In the genomic region with DNA sequence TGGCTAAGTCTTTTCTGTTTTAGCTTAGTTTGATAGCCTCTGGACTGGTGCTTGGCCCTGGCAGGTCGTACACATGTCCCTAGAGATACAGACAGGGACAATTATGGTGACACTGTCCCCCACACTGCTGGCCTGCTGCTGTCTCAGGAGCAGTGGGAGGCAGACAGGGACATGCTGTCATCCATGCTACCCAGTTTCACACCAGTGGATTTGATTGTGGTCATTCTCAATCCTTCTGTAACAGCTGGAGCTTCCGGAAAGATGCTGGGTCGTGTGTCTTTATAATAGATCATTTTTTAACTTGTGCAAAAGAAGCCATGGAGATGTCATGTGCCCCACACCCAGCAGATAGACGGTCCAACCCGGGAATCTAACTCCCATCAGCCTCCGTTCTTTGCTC, we compare ENCODE assay signal across 26 mouse cellular contexts. TPM values are rescaled to one million over a fixed set of nuclear protein-coding genes. Genes with fewer than 3 reads are reported as not detected.
A peak's percentile ranks its signal among the peaks of the same experiment; 100 is the strongest.
DNase-seq lines count a peak whose midpoint lies in the region; ATAC-seq and TF ChIP-seq lines count a peak whose summit lies in the region.
"Had no signal": no experiment of that assay in that cellular context is flagged by ENCODE, and none has a peak within 500 bp of the region (broad histone marks: within the 10 kb centered on the region; RNA-seq: fewer than 3 reads in every experiment).

No protein-coding gene starts in this region.

- no peak overlapping the region for H3K9ac ChIP-seq in midbrain, embryonic 11.5 days (ENCODE audit: low read length)
- H3K9ac ChIP-seq in forebrain, embryonic 13.5 days: no peak overlapping the region
- H3K9ac ChIP-seq: forebrain, postnatal 0 days; heart, embryonic 15.5 days; hindbrain, embryonic 13.5 days; intestine, embryonic 15.5 days had no signal

- H3K4me2 ChIP-seq in midbrain, embryonic 11.5 days: no peak overlapping the region
- H3K4me2 ChIP-seq in myocyte (ENCODE audit: low read depth): no peak overlapping the region
- H3K4me2 ChIP-seq in forebrain, embryonic 13.5 days: no peak overlapping the region
- H3K4me2 ChIP-seq: heart, embryonic 11.5 days; heart, embryonic 15.5 days; hindbrain, embryonic 13.5 days; intestine, embryonic 15.5 days had no signal

- peaks cover 54% of the 10 kb centered on the region for H3K79me2 ChIP-seq in myocyte (ENCODE audit: control insufficient read depth, insufficient read depth)

- peaks cover 38% of the 10 kb centered on the region for H3K4me1 ChIP-seq in heart, embryonic 10.5 days
- H3K4me1 ChIP-seq in midbrain, embryonic 11.5 days (ENCODE audit: control insufficient read depth, insufficient read depth, low read length): no peaks in the 10 kb centered on the region
- peaks cover 14% of the 10 kb centered on the region for H3K4me1 ChIP-seq in midbrain, embryonic 10.5 days
- H3K4me1 ChIP-seq in forebrain, embryonic 13.5 days: peaks cover 4% of the 10 kb centered on the region; the same call in 1 of the 2 replicates

- H3K27ac ChIP-seq in heart, embryonic 10.5 days: 0 out of 2 replicates have a peak overlapping the region, but pooled peaks have one; percentile 37
- H3K27ac ChIP-seq in midbrain, embryonic 11.5 days (ENCODE audit: low read depth, low read length): no peak overlapping the region
- H3K27ac ChIP-seq in midbrain, embryonic 10.5 days (replicated peaks): no peak overlapping the region
- H3K27ac ChIP-seq in forebrain, embryonic 13.5 days: no peak overlapping the region
- H3K27ac ChIP-seq: forebrain, embryonic 10.5 days; heart, embryonic 15.5 days; hindbrain, embryonic 10.5 days; hindbrain, embryonic 13.5 days; intestine, embryonic 15.5 days had no signal

- H3K27me3 ChIP-seq in heart, embryonic 10.5 days (ENCODE audit: insufficient read depth, poor library complexity, severe bottlenecking): peaks cover 18% of the 10 kb centered on the region
- no peaks in the 10 kb centered on the region for H3K27me3 ChIP-seq in midbrain, embryonic 11.5 days (ENCODE audit: control insufficient read depth, insufficient read depth, low read length)
- H3K27me3 ChIP-seq in midbrain, embryonic 10.5 days (ENCODE audit: low read depth, poor library complexity, severe bottlenecking): no peaks in the 10 kb centered on the region
- H3K27me3 ChIP-seq in myocyte (ENCODE audit: control insufficient read depth, insufficient read depth, insufficient read length): no peaks in the 10 kb centered on the region
- H3K27me3 ChIP-seq in forebrain, embryonic 13.5 days: no peaks in the 10 kb centered on the region
- H3K27me3 ChIP-seq: intestine, embryonic 15.5 days; Patski had no signal

- TF ChIP-seq POLR2A in myocyte (IDR thresholded peaks at IDR 0.05; ENCODE audit: insufficient read length, low read depth): no peak

- 75% methylated on average over 6 of the region's 6 CpGs for WGBS in heart, embryonic 10.5 days
- 81% methylated on average over 6 of the region's 6 CpGs for WGBS in midbrain, embryonic 11.5 days
- 88% methylated on average over 6 of the region's 6 CpGs for WGBS in midbrain, embryonic 10.5 days
- 81% methylated on average over 6 of the region's 6 CpGs for WGBS in forebrain, embryonic 13.5 days

- ATAC-seq in midbrain, embryonic 11.5 days (ENCODE audit: low FRiP score): no peak
- no peak for ATAC-seq in forebrain, embryonic 13.5 days
- ATAC-seq: forebrain, embryonic 14.5 days; forebrain, postnatal 0 days; hindbrain, embryonic 16.5 days; intestine, embryonic 15.5 days; Patski had no signal

- no peak overlapping the region for H3K4me3 ChIP-seq in heart, embryonic 10.5 days
- no peak overlapping the region for H3K4me3 ChIP-seq in midbrain, embryonic 11.5 days (ENCODE audit: low read depth, low read length)
- H3K4me3 ChIP-seq in midbrain, embryonic 10.5 days: no peak overlapping the region
- H3K4me3 ChIP-seq in myocyte: no peak overlapping the region
- no peak overlapping the region for H3K4me3 ChIP-seq in forebrain, embryonic 13.5 days
- H3K4me3 ChIP-seq: forebrain, embryonic 10.5 days; heart, embryonic 15.5 days; hindbrain, embryonic 10.5 days; hindbrain, embryonic 13.5 days; intestine, embryonic 15.5 days had no signal

- no peak overlapping the region for H3ac ChIP-seq in myocyte (ENCODE audit: control insufficient read depth, insufficient read length)

- no peaks in the 10 kb centered on the region for H3K36me3 ChIP-seq in heart, embryonic 10.5 days
- no peaks in the 10 kb centered on the region for H3K36me3 ChIP-seq in midbrain, embryonic 11.5 days (ENCODE audit: control insufficient read depth, insufficient read depth, low read length)
- H3K36me3 ChIP-seq in midbrain, embryonic 10.5 days: no peaks in the 10 kb centered on the region
- H3K36me3 ChIP-seq in myocyte (ENCODE audit: control insufficient read depth, insufficient read depth): no peaks in the 10 kb centered on the region
- H3K36me3 ChIP-seq in forebrain, embryonic 13.5 days (ENCODE audit: poor library complexity, severe bottlenecking): no peaks in the 10 kb centered on the region
- H3K36me3 ChIP-seq: forebrain, embryonic 10.5 days; G1E; heart, embryonic 15.5 days; hindbrain, embryonic 10.5 days; hindbrain, embryonic 13.5 days; intestine, embryonic 15.5 days had no signal

- no peaks in the 10 kb centered on the region for H3K9me3 ChIP-seq in heart, embryonic 10.5 days
- H3K9me3 ChIP-seq in midbrain, embryonic 11.5 days (ENCODE audit: control insufficient read depth, low read length): no peaks in the 10 kb centered on the region
- H3K9me3 ChIP-seq in midbrain, embryonic 10.5 days (replicated peaks): no peaks in the 10 kb centered on the region
- H3K9me3 ChIP-seq in forebrain, embryonic 13.5 days (replicated peaks): no peaks in the 10 kb centered on the region
- H3K9me3 ChIP-seq: forebrain, embryonic 10.5 days; G1E; heart, embryonic 15.5 days; hindbrain, embryonic 10.5 days; hindbrain, embryonic 13.5 days; intestine, embryonic 15.5 days had no signal

- no peak for DNase-seq in heart, embryonic 10.5 days (ENCODE audit: low spot score)
- no peak for DNase-seq in heart, adult 8-10 months (ENCODE audit: low spot score)
- peak; percentile 76 for DNase-seq in midbrain, embryonic 11.5 days (ENCODE audit: low spot score, missing footprints)
- no peak for DNase-seq in midbrain, embryonic 10.5 days (ENCODE audit: low spot score)
- DNase-seq: adrenal gland, postnatal 10 days; adrenal gland, postnatal 36 days; B cell, adult 2 months; cerebellum, adult 18-20 months; cerebellum, adult 9-10 months; cerebellum, postnatal 14 days; forebrain, postnatal 0 days; gastrocnemius, postnatal 25 days; heart, adult 18-20 months; kidney, adult 11 months had no signal

TF ChIP-seq in myocyte, 11 proteins besides CTCF, POLR2A, EP300 and RAD21:
- TF ChIP-seq USF1 (IDR thresholded peaks at IDR 0.05; ENCODE audit: low read depth) (no peak), MYOD1 (IDR thresholded peaks at IDR 0.05; ENCODE audit: control insufficient read depth in 1 of 3, insufficient read length in 2 of 3, low read depth in 2 of 3) (peak in 1 of 3 experiments; percentile 57), TCF12 (IDR thresholded peaks at IDR 0.05; ENCODE audit: insufficient read depth, poor library complexity, severe bottlenecking) (no peak), MAX (IDR thresholded peaks at IDR 0.05; ENCODE audit: low read depth) (no peak), MYOG (IDR thresholded peaks at IDR 0.05; ENCODE audit: control insufficient read depth in 1 of 3, insufficient read depth in 1 of 3, insufficient read length in 2 of 3, low read depth in 2 of 3) (peak in 2 of 3 experiments; percentile 3 to 22), TCF3 (IDR thresholded peaks at IDR 0.05; ENCODE audit: insufficient read length, low read depth) (no peak), REST (IDR thresholded peaks at IDR 0.05; ENCODE audit: insufficient read depth, insufficient read length) (no peak), SRF (IDR thresholded peaks at IDR 0.05; ENCODE audit: control insufficient read depth, insufficient read length, low read depth) (no peak), POLR2AphosphoS2 (IDR thresholded peaks at IDR 0.05; ENCODE audit: insufficient read length, low read depth) (no peak), E2F4 (IDR thresholded peaks at IDR 0.05; ENCODE audit: insufficient read depth) (no peak), CEBPB (IDR thresholded peaks at IDR 0.05; ENCODE audit: insufficient read depth, poor library complexity, severe bottlenecking) (no peak)
TF ChIP-seq in myocyte: peak in this region for 2.

RNA-seq across cellular contexts. Expression of a gene that starts 36.8 kb away (rescaled TPM):
- 5.7 and 12.8 TPM in 2 replicates for polyA plus RNA-seq in heart, embryonic 10.5 days (2016; fragmentation: Nextera tagmentation; extraction: Ambion mirVana)
- total RNA-seq in heart, adult 8-10 months (2022): 10 to 100 TPM; 18.1 to 23.2 (median 21.3) TPM
- 1.6 and 1.8 TPM in 2 replicates for polyA plus RNA-seq in midbrain, embryonic 11.5 days (2014; fragmentation: Nextera tagmentation; extraction: Ambion mirVana)
- polyA plus RNA-seq in midbrain, embryonic 10.5 days (2016; fragmentation: Nextera tagmentation; extraction: Ambion mirVana): 1.3 and 1.5 TPM in 2 replicates
- 22.6 TPM for polyA plus RNA-seq in myocyte (2012; fragmentation: generic; extraction: Trizol)
- polyA plus RNA-seq in forebrain, embryonic 13.5 days (2015; fragmentation: Nextera tagmentation; extraction: Ambion mirVana): 0.48 and 0.49 TPM in 2 replicates
